Mouse (Mus musculus): Measurements from ENCODE around the gene Tmem44. TPM values are rescaled to one million over a fixed set of nuclear protein-coding genes. Genes with fewer than 3 reads are reported as not detected.

The Tmem44 gene
- polyA plus RNA-seq, 1 experiment from 2014 or later, result 23.5 TPM

- H3K4me2 ChIP-seq (ENCODE audit: low read depth, low read length), result no peak overlapping the region
- 0 out of 2 replicates have a peak, but pooled peaks cover 3% of the 10 kb centered on the region for H3K27me3 ChIP-seq (ENCODE audit: control insufficient read depth, insufficient read depth, low read depth, low read length)
- peaks cover 10% of the 10 kb centered on the region for H3K4me1 ChIP-seq (replicated peaks; ENCODE audit: control insufficient read depth, insufficient read depth, low read length)
- no peak for ATAC-seq (ENCODE audit: low read depth)
- no peaks in the 10 kb centered on the region for H3K9me3 ChIP-seq (ENCODE audit: control insufficient read depth, low read length)
- H3K27ac ChIP-seq (ENCODE audit: low read length), result no peak overlapping the region
- H3K36me3 ChIP-seq (ENCODE audit: control insufficient read depth, insufficient read depth, low read length), result no peaks in the 10 kb centered on the region
- no peak overlapping the region for H3K4me3 ChIP-seq (ENCODE audit: low read length)
- H3K9ac ChIP-seq (ENCODE audit: low read length), result no peak overlapping the region
- 78% methylated on average over 6 of the region's 6 CpGs for WGBS
These were observed 55.8 kb downstream of the Tmem44 start for GRCm38 (mm10) chr16:30494883-30495282.

GRCm38 (mm10) chr16:30491742-30492141, 58.9 kb downstream of the Tmem44 start:
- H3K4me2 ChIP-seq (ENCODE audit: low read depth, low read length), result no peak overlapping the region
- ATAC-seq (ENCODE audit: low read depth), result peak; percentile 38; the same call in 1 of the 2 replicates
- 33% methylated on average over 4 of the region's 4 CpGs for WGBS
- no peaks in the 10 kb centered on the region for H3K9me3 ChIP-seq (ENCODE audit: control insufficient read depth, low read length)
- no peak overlapping the region for H3K9ac ChIP-seq (ENCODE audit: low read length)
- H3K4me1 ChIP-seq (replicated peaks; ENCODE audit: control insufficient read depth, insufficient read depth, low read length), result peaks cover 4% of the 10 kb centered on the region; the same call in 1 of the 2 replicates
- 0 out of 2 replicates have a peak, but pooled peaks cover 3% of the 10 kb centered on the region for H3K27me3 ChIP-seq (ENCODE audit: control insufficient read depth, insufficient read depth, low read depth, low read length)
- H3K36me3 ChIP-seq (ENCODE audit: control insufficient read depth, insufficient read depth, low read length), result no peaks in the 10 kb centered on the region
- no peak overlapping the region for H3K27ac ChIP-seq (ENCODE audit: low read length)
- no peak overlapping the region for H3K4me3 ChIP-seq (ENCODE audit: low read length)

- H3K4me3 ChIP-seq (ENCODE audit: low read length), result no peak overlapping the region
- 40% methylated on average over 2 of the region's 2 CpGs for WGBS
- no peaks in the 10 kb centered on the region for H3K36me3 ChIP-seq (ENCODE audit: control insufficient read depth, insufficient read depth, low read length)
- H3K9ac ChIP-seq (ENCODE audit: low read length), result no peak overlapping the region
- 0 out of 2 replicates have a peak, but pooled peaks cover 3% of the 10 kb centered on the region for H3K27me3 ChIP-seq (ENCODE audit: control insufficient read depth, insufficient read depth, low read depth, low read length)
- no peak overlapping the region for H3K4me2 ChIP-seq (ENCODE audit: low read depth, low read length)
- no peaks in the 10 kb centered on the region for H3K9me3 ChIP-seq (ENCODE audit: control insufficient read depth, low read length)
- no peak for ATAC-seq (ENCODE audit: low read depth)
- no peak overlapping the region for H3K27ac ChIP-seq (ENCODE audit: low read length)
- peaks cover 4% of the 10 kb centered on the region; the same call in 1 of the 2 replicates for H3K4me1 ChIP-seq (replicated peaks; ENCODE audit: control insufficient read depth, insufficient read depth, low read length)
These were observed 59.9 kb downstream of the Tmem44 start for GRCm38 (mm10) chr16:30490791-30491190.

GRCm38 (mm10) chr16:30490316-30490715, 60.3 kb downstream of the Tmem44 start:
- no peak overlapping the region for H3K27ac ChIP-seq (ENCODE audit: low read length)
- WGBS, result 57% methylated on average over 4 of the region's 4 CpGs

GRCm38 (mm10) chr16:30489662-30490061, 61.0 kb downstream of the Tmem44 start:
- no peak overlapping the region for H3K27ac ChIP-seq (ENCODE audit: low read length)
- no peaks in the 10 kb centered on the region for H3K36me3 ChIP-seq (ENCODE audit: control insufficient read depth, insufficient read depth, low read length)
- H3K4me3 ChIP-seq (ENCODE audit: low read length), result no peak overlapping the region
- H3K9me3 ChIP-seq (ENCODE audit: control insufficient read depth, low read length), result no peaks in the 10 kb centered on the region
- ATAC-seq (ENCODE audit: low read depth), result no peak
- H3K9ac ChIP-seq (ENCODE audit: low read length), result no peak overlapping the region
- H3K4me1 ChIP-seq (replicated peaks; ENCODE audit: control insufficient read depth, insufficient read depth, low read length), result peaks cover 4% of the 10 kb centered on the region; the same call in 1 of the 2 replicates
- WGBS, result 49% methylated on average over 4 of the region's 4 CpGs
- H3K27me3 ChIP-seq (ENCODE audit: control insufficient read depth, insufficient read depth, low read depth, low read length), result 0 out of 2 replicates have a peak, but pooled peaks cover 3% of the 10 kb centered on the region
- H3K4me2 ChIP-seq (ENCODE audit: low read depth, low read length), result no peak overlapping the region

More at GRCm38 (mm10) chr16:30490316-30490715, 60.3 kb downstream of the Tmem44 start:
- no peak overlapping the region for H3K4me2 ChIP-seq (ENCODE audit: low read depth, low read length)
- 0 out of 2 replicates have a peak, but pooled peaks cover 3% of the 10 kb centered on the region for H3K27me3 ChIP-seq (ENCODE audit: control insufficient read depth, insufficient read depth, low read depth, low read length)
- peaks cover 4% of the 10 kb centered on the region; the same call in 1 of the 2 replicates for H3K4me1 ChIP-seq (replicated peaks; ENCODE audit: control insufficient read depth, insufficient read depth, low read length)
- H3K4me3 ChIP-seq (ENCODE audit: low read length), result no peak overlapping the region
- H3K36me3 ChIP-seq (ENCODE audit: control insufficient read depth, insufficient read depth, low read length), result no peaks in the 10 kb centered on the region
- H3K9ac ChIP-seq (ENCODE audit: low read length), result no peak overlapping the region
- H3K9me3 ChIP-seq (ENCODE audit: control insufficient read depth, low read length), result no peaks in the 10 kb centered on the region
- no peak for ATAC-seq (ENCODE audit: low read depth)

- no peak for ATAC-seq (ENCODE audit: low read depth)
These were observed 64.1 kb downstream of the Tmem44 start for GRCm38 (mm10) chr16:30486498-30486897.

GRCm38 (mm10) chr16:30477791-30478190, 72.9 kb downstream of the Tmem44 start:
- Histone ChIP-seq H3K9ac (ENCODE audit: low read length) (no peak overlapping the region), H3K36me3 (ENCODE audit: control insufficient read depth, insufficient read depth, low read length) (no peaks in the 10 kb centered on the region), H3K4me3 (ENCODE audit: low read length) (no peak overlapping the region), H3K4me1 (replicated peaks; ENCODE audit: control insufficient read depth, insufficient read depth, low read length) (peaks cover 8% of the 10 kb centered on the region; the same call in 1 of the 2 replicates), H3K4me2 (ENCODE audit: low read depth, low read length) (no peak overlapping the region), H3K27ac (ENCODE audit: low read length) (no peak overlapping the region), H3K27me3 (ENCODE audit: control insufficient read depth, insufficient read depth, low read depth, low read length) (no peaks in the 10 kb centered on the region; the same call in 1 of the 2 replicates), H3K9me3 (ENCODE audit: control insufficient read depth, low read length) (no peaks in the 10 kb centered on the region)
- ATAC-seq (ENCODE audit: low read depth), result no peak
- WGBS, result 91% methylated on average over 5 of the region's 5 CpGs

More at GRCm38 (mm10) chr16:30486498-30486897, 64.1 kb downstream of the Tmem44 start:
- Histone ChIP-seq H3K4me2 (ENCODE audit: low read depth, low read length) (no peak overlapping the region), H3K27me3 (ENCODE audit: control insufficient read depth, insufficient read depth, low read depth, low read length) (no peaks in the 10 kb centered on the region; the same call in 1 of the 2 replicates), H3K4me1 (replicated peaks; ENCODE audit: control insufficient read depth, insufficient read depth, low read length) (peaks cover 4% of the 10 kb centered on the region; the same call in 1 of the 2 replicates), H3K27ac (ENCODE audit: low read length) (no peak overlapping the region), H3K4me3 (ENCODE audit: low read length) (no peak overlapping the region), H3K36me3 (ENCODE audit: control insufficient read depth, insufficient read depth, low read length) (no peaks in the 10 kb centered on the region), H3K9me3 (ENCODE audit: control insufficient read depth, low read length) (no peaks in the 10 kb centered on the region), H3K9ac (ENCODE audit: low read length) (no peak overlapping the region)
- 47% methylated on average over 4 of the region's 4 CpGs for WGBS

GRCm38 (mm10) chr16:30477006-30477405, 73.6 kb downstream of the Tmem44 start:
- peaks cover 13% of the 10 kb centered on the region for H3K4me1 ChIP-seq (replicated peaks; ENCODE audit: control insufficient read depth, insufficient read depth, low read length)
- H3K4me3 ChIP-seq (ENCODE audit: low read length), result no peak overlapping the region
- no peak overlapping the region for H3K9ac ChIP-seq (ENCODE audit: low read length)
- no peaks in the 10 kb centered on the region for H3K27me3 ChIP-seq (ENCODE audit: control insufficient read depth, insufficient read depth, low read depth, low read length)
- H3K36me3 ChIP-seq (ENCODE audit: control insufficient read depth, insufficient read depth, low read length), result no peaks in the 10 kb centered on the region
- no peak overlapping the region for H3K4me2 ChIP-seq (ENCODE audit: low read depth, low read length)
- H3K27ac ChIP-seq (ENCODE audit: low read length), result no peak overlapping the region
- ATAC-seq (ENCODE audit: low read depth), result no peak
- 56% methylated on average over 3 of the region's 3 CpGs for WGBS
- no peaks in the 10 kb centered on the region for H3K9me3 ChIP-seq (ENCODE audit: control insufficient read depth, low read length)

- Histone ChIP-seq H3K9me3 (ENCODE audit: control insufficient read depth, low read length) (peaks cover 5% of the 10 kb centered on the region), H3K27ac (ENCODE audit: low read length) (peak overlapping the region; percentile 58; the same call in 1 of the 2 replicates), H3K36me3 (ENCODE audit: control insufficient read depth, insufficient read depth, low read length) (no peaks in the 10 kb centered on the region), H3K4me2 (ENCODE audit: low read depth, low read length) (no peak overlapping the region), H3K4me1 (replicated peaks; ENCODE audit: control insufficient read depth, insufficient read depth, low read length) (peaks cover 13% of the 10 kb centered on the region), H3K4me3 (ENCODE audit: low read length) (no peak overlapping the region), H3K27me3 (ENCODE audit: control insufficient read depth, insufficient read depth, low read depth, low read length) (no peaks in the 10 kb centered on the region), H3K9ac (ENCODE audit: low read length) (no peak overlapping the region)
- 37% methylated on average over 10 of the region's 10 CpGs for WGBS
- peak; percentile 37; the same call in 1 of the 2 replicates for ATAC-seq (ENCODE audit: low read depth)
These were observed 74.8 kb downstream of the Tmem44 start for GRCm38 (mm10) chr16:30475633-30476461.
